Mouse (Mus musculus): ENCODE data around the gene Pkig. TPM values are rescaled to one million over a fixed set of nuclear protein-coding genes. Genes with fewer than 3 reads are reported as not detected.

Pkig gene
- polyA plus RNA-seq, 1 experiment from 2014 or later: 249 TPM

DNA sequence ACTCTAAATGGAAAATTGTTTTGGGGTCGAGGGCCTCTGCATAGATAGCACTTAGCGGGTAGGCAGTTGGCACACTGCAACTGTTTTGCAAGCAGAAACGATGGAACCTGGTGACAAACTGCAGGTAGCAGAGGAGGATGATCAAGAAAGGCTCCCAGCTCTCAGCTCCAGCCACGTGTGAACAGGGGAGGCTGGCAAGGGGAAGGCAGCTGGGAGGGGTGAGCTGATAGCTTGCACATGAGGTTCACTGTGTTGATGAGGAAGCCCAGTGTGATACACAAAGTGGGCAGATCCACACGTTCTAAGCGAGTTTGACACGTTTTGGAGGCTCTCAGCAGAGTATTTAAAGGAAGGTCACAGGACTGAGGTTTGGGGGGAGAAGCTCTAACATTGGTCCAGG is 54.3 kb downstream of the Pkig start:
- Histone ChIP-seq H3K4me3 (ENCODE audit: low read depth, low read length) (no peak overlapping the region), H3K36me3 (ENCODE audit: control insufficient read depth, insufficient read depth, low read length) (no peaks in the 10 kb centered on the region), H3K4me2 (no peak overlapping the region), H3K27me3 (ENCODE audit: control insufficient read depth, insufficient read depth, low read length) (no peaks in the 10 kb centered on the region), H3K9me3 (replicated peaks; ENCODE audit: control insufficient read depth, low read length) (no peaks in the 10 kb centered on the region), H3K27ac (ENCODE audit: low read depth, low read length) (peak overlapping the region; percentile 29; the same call in 1 of the 2 replicates), H3K9ac (ENCODE audit: low read depth, low read length) (no peak overlapping the region), H3K4me1 (ENCODE audit: control insufficient read depth, insufficient read depth, low read length) (peaks cover 53% of the 10 kb centered on the region)
- 48% methylated on average over 7 of the region's 7 CpGs for WGBS (ENCODE audit: insufficient replicate concordance)
- no peak for ATAC-seq (replicated peaks; ENCODE audit: insufficient number of reproducible peaks, low FRiP score, low TSS enrichment)

DNA sequence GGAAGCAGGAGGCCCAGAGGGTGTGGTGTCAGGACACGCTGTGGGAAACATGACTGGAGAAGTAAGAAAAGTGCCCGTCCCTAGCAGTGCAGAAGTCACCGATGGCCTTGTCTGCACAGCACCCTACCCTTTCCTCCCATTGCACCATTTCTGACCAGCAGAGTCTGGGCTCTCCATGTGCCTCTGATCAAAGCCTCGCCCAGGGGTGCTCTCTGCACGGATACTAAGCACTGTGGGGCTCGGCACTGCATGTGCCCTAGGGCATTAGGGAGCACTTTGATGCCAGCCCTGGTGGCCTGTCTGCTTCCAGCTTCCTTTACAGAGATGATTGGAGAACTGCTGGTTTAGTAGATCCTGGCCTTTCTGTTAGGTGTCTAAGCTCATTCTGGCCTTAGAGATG is 54.7 kb downstream of the Pkig start:
- no peak overlapping the region for H3K4me3 ChIP-seq (ENCODE audit: low read depth, low read length)
- no peak overlapping the region for H3K27ac ChIP-seq (ENCODE audit: low read depth, low read length)
- H3K9me3 ChIP-seq (replicated peaks; ENCODE audit: control insufficient read depth, low read length): no peaks in the 10 kb centered on the region
- no peak overlapping the region for H3K4me2 ChIP-seq
- H3K4me1 ChIP-seq (ENCODE audit: control insufficient read depth, insufficient read depth, low read length): peaks cover 53% of the 10 kb centered on the region
- ATAC-seq (replicated peaks; ENCODE audit: insufficient number of reproducible peaks, low FRiP score, low TSS enrichment): no peak
- H3K27me3 ChIP-seq (ENCODE audit: control insufficient read depth, insufficient read depth, low read length): no peaks in the 10 kb centered on the region
- no peak overlapping the region for H3K9ac ChIP-seq (ENCODE audit: low read depth, low read length)
- 87% methylated on average over 6 of the region's 6 CpGs for WGBS (ENCODE audit: insufficient replicate concordance)
- H3K36me3 ChIP-seq (ENCODE audit: control insufficient read depth, insufficient read depth, low read length): no peaks in the 10 kb centered on the region

DNA sequence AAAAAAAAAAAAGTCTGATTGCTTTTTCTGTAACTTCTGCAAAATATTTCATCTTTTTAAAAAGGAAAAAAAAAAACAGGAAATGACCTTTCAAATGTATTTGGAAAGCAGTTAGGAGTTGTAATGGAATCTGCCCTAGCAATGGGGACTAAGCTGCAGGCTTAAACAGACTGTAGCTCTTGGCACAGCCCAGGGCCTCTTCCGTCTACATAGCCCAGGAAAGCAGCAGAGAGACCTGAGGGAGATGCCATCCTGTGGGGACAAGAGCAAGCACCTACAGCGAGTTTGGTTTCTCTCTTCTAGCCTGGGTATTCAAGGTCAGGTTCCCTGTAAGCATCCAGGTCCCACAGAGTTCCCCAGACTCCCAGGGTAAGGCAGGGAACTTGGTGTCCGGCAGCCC is 55.2 kb downstream of the Pkig start:
- Histone ChIP-seq H3K9me3 (replicated peaks; ENCODE audit: control insufficient read depth, low read length) (no peaks in the 10 kb centered on the region), H3K9ac (ENCODE audit: low read depth, low read length) (no peak overlapping the region), H3K27me3 (ENCODE audit: control insufficient read depth, insufficient read depth, low read length) (no peaks in the 10 kb centered on the region), H3K4me3 (ENCODE audit: low read depth, low read length) (no peak overlapping the region), H3K27ac (ENCODE audit: low read depth, low read length) (no peak overlapping the region), H3K36me3 (ENCODE audit: control insufficient read depth, insufficient read depth, low read length) (no peaks in the 10 kb centered on the region), H3K4me1 (ENCODE audit: control insufficient read depth, insufficient read depth, low read length) (peaks cover 50% of the 10 kb centered on the region), H3K4me2 (no peak overlapping the region)
- ATAC-seq (replicated peaks; ENCODE audit: insufficient number of reproducible peaks, low FRiP score, low TSS enrichment): no peak
- 80% methylated on average over 3 of the region's 3 CpGs for WGBS (ENCODE audit: insufficient replicate concordance)

DNA sequence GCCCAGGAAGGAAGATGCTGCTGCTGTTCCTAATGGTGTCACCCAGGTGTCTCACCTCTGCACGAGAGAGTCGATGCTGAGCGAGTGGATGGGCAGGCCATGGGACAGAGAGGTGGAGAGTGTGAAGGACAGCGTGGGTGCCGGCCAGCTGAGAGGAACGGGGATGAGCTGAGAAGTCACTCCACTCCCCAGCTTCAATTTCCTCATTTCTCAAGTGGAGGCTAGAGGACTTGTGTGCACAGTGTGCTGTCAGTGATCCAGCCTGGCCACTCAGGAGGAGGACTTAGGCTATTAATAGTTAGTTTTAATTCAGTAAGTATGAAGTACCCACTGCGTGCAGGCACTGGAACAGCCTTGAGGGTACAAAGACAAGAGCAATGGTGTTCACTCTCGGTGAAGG is 58.3 kb downstream of the Pkig start:
- peaks cover 40% of the 10 kb centered on the region for H3K4me1 ChIP-seq (ENCODE audit: control insufficient read depth, insufficient read depth, low read length)
- H3K27me3 ChIP-seq (ENCODE audit: control insufficient read depth, insufficient read depth, low read length): no peaks in the 10 kb centered on the region
- H3K36me3 ChIP-seq (ENCODE audit: control insufficient read depth, insufficient read depth, low read length): peaks cover 3% of the 10 kb centered on the region; the same call in 1 of the 2 replicates
- no peak for ATAC-seq (replicated peaks; ENCODE audit: insufficient number of reproducible peaks, low FRiP score, low TSS enrichment)
- no peaks in the 10 kb centered on the region for H3K9me3 ChIP-seq (replicated peaks; ENCODE audit: control insufficient read depth, low read length)
- H3K4me2 ChIP-seq: peak overlapping the region; percentile 22
- H3K27ac ChIP-seq (ENCODE audit: low read depth, low read length): peak overlapping the region; percentile 84
- no peak overlapping the region for H3K4me3 ChIP-seq (ENCODE audit: low read depth, low read length)
- peak overlapping the region; percentile 47; the same call in 1 of the 2 replicates for H3K9ac ChIP-seq (ENCODE audit: low read depth, low read length)
- WGBS (ENCODE audit: insufficient replicate concordance): 43% methylated on average over 8 of the region's 8 CpGs

DNA sequence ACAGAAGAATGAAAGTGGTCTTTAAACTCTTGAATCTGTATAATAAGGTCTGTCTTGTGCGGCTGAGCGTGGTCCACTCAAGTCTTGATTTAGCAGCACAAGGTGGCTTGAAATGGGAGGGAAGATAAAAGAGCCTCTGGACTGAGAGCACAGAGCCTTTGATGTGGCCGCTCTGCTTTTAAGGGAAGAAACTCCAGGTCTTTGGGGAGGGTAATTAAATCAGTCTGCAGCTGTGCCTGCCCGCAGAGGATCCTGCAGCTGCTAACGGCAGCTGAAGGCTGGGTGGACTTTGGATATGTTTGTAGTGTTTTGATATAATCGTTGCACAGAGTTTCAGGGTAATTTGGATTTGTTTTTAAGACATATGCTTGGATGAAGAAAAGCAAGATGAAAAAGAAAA is 58.7 kb downstream of the Pkig start:
- H3K9ac ChIP-seq (ENCODE audit: low read depth, low read length): peak overlapping the region; percentile 47; the same call in 1 of the 2 replicates
- peak overlapping the region; percentile 84 for H3K27ac ChIP-seq (ENCODE audit: low read depth, low read length)
- H3K4me3 ChIP-seq (ENCODE audit: low read depth, low read length): no peak overlapping the region
- H3K9me3 ChIP-seq (replicated peaks; ENCODE audit: control insufficient read depth, low read length): no peaks in the 10 kb centered on the region
- WGBS (ENCODE audit: insufficient replicate concordance): 23% methylated on average over 6 of the region's 6 CpGs
- peaks cover 37% of the 10 kb centered on the region for H3K4me1 ChIP-seq (ENCODE audit: control insufficient read depth, insufficient read depth, low read length)
- H3K36me3 ChIP-seq (ENCODE audit: control insufficient read depth, insufficient read depth, low read length): peaks cover 3% of the 10 kb centered on the region; the same call in 1 of the 2 replicates
- H3K4me2 ChIP-seq: peak overlapping the region; percentile 22
- H3K27me3 ChIP-seq (ENCODE audit: control insufficient read depth, insufficient read depth, low read length): no peaks in the 10 kb centered on the region
- no peak for ATAC-seq (replicated peaks; ENCODE audit: insufficient number of reproducible peaks, low FRiP score, low TSS enrichment)

DNA sequence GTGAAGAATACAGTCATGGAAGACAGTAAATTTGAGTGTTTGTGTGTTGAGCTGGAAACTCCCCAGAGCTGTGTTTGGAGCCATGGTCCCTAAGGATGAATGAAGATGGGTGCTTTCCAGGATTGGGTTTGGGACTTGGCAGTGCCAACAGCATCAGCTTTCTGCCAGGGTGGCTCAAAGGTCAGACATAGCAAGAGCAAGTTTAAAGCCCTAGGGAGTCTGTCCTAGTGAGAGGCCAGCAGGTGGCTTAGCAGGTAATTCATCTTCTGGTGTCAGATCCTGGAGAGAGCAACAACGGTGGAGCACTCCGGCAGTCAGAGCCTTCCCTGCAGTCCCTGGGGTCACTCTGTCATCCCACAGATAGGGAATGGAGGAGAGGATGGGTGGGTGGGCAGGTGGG is 60.3 kb downstream of the Pkig start:
- Histone ChIP-seq H3K9ac (ENCODE audit: low read depth, low read length) (no peak overlapping the region), H3K27ac (ENCODE audit: low read depth, low read length) (peak overlapping the region; percentile 13), H3K4me1 (ENCODE audit: control insufficient read depth, insufficient read depth, low read length) (peaks cover 26% of the 10 kb centered on the region), H3K4me2 (no peak overlapping the region), H3K4me3 (ENCODE audit: low read depth, low read length) (no peak overlapping the region), H3K9me3 (replicated peaks; ENCODE audit: control insufficient read depth, low read length) (no peaks in the 10 kb centered on the region), H3K27me3 (ENCODE audit: control insufficient read depth, insufficient read depth, low read length) (no peaks in the 10 kb centered on the region), H3K36me3 (ENCODE audit: control insufficient read depth, insufficient read depth, low read length) (peaks cover 3% of the 10 kb centered on the region; the same call in 1 of the 2 replicates)
- ATAC-seq (replicated peaks; ENCODE audit: insufficient number of reproducible peaks, low FRiP score, low TSS enrichment): no peak
- 41% methylated on average over 2 of the region's 2 CpGs for WGBS (ENCODE audit: insufficient replicate concordance)

DNA sequence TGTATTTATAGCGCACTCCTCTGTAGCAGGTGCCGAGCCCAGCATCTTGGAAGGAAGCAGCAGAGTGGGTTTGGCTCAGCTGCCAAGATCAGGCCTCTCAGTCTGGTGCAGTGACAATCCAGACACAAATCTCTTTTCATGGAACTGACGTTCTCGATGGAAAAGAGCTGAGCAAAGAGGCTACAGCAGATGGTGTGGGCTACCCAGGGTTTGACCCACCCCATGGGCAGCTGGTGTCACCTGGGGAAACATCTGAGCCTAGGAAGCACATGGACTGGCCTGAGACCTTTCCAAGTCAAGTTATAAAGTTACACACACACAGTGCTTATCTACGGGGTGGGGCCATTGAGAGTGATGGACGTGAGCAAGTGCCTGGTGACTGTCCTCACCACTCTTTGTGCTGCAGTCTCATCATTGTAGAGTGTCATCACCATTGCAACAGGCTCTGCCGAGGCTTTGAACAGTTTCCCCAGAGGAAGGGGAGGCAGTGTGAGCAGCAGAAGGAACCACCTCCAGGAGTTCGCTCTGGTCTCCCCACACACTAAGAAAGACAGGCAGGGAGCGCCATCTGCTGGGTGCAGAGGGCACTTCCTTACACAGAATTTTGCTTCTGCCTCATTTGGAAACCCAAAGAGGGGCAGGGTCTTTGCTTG is 60.9 kb downstream of the Pkig start:
- Histone ChIP-seq H3K9me3 (replicated peaks; ENCODE audit: control insufficient read depth, low read length) (no peaks in the 10 kb centered on the region), H3K4me1 (ENCODE audit: control insufficient read depth, insufficient read depth, low read length) (peaks cover 26% of the 10 kb centered on the region), H3K4me3 (ENCODE audit: low read depth, low read length) (no peak overlapping the region), H3K4me2 (no peak overlapping the region), H3K27ac (ENCODE audit: low read depth, low read length) (peak overlapping the region; percentile 13), H3K36me3 (ENCODE audit: control insufficient read depth, insufficient read depth, low read length) (peaks cover 3% of the 10 kb centered on the region; the same call in 1 of the 2 replicates), H3K9ac (ENCODE audit: low read depth, low read length) (0 out of 2 replicates have a peak overlapping the region, but pooled peaks have one; percentile 28), H3K27me3 (ENCODE audit: control insufficient read depth, insufficient read depth, low read length) (no peaks in the 10 kb centered on the region)
- ATAC-seq (replicated peaks; ENCODE audit: insufficient number of reproducible peaks, low FRiP score, low TSS enrichment): peak; percentile 57
- 28% methylated on average over 9 of the region's 9 CpGs for WGBS (ENCODE audit: insufficient replicate concordance)

DNA sequence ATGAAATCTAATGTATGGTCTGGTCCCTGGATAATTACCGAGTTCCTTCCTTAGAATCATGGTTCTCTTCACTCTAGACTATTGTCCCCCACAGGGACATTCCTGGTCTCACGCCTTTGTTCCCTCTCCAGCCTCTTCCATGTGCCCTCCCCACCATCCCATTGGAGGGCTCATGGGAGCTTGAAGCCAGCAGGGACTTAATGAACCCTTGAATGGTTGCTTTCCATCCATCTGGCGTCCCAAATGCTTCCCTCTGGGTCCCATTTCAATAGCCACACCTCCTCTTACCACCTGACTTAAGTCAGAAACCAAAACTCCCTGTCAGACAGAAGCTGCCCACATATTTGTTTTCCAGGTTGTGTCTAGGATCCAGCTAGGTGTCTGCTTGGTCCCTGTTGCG is 61.4 kb downstream of the Pkig start:
- Histone ChIP-seq H3K36me3 (ENCODE audit: control insufficient read depth, insufficient read depth, low read length) (peaks cover 3% of the 10 kb centered on the region; the same call in 1 of the 2 replicates), H3K27ac (ENCODE audit: low read depth, low read length) (no peak overlapping the region), H3K27me3 (ENCODE audit: control insufficient read depth, insufficient read depth, low read length) (no peaks in the 10 kb centered on the region), H3K4me2 (no peak overlapping the region), H3K4me3 (ENCODE audit: low read depth, low read length) (no peak overlapping the region), H3K9me3 (replicated peaks; ENCODE audit: control insufficient read depth, low read length) (no peaks in the 10 kb centered on the region), H3K9ac (ENCODE audit: low read depth, low read length) (no peak overlapping the region), H3K4me1 (ENCODE audit: control insufficient read depth, insufficient read depth, low read length) (peaks cover 26% of the 10 kb centered on the region)
- 44% methylated on average over 4 of the region's 4 CpGs for WGBS (ENCODE audit: insufficient replicate concordance)
- ATAC-seq (replicated peaks; ENCODE audit: insufficient number of reproducible peaks, low FRiP score, low TSS enrichment): no peak

DNA sequence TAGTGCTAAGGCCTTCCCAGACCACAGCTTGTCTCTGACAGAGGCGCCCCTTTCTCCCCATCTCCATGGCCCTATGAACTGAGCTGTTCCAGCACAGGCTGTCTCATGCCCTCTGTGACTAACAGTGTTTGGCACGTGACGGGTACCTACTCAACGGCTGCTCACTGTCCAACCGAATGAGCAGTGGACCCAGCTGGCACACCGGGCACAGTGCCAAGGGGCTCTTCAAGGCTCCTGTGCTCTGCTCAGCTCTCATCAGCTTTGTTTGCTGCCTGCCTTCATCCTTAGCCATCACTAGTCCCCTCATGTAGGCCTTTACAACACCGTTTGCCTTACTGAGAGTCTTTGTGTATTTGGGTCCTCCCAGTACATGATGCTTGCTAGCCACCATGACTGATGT is 64.4 kb downstream of the Pkig start:
- Histone ChIP-seq H3K9me3 (replicated peaks; ENCODE audit: control insufficient read depth, low read length) (no peaks in the 10 kb centered on the region), H3K9ac (ENCODE audit: low read depth, low read length) (no peak overlapping the region), H3K36me3 (ENCODE audit: control insufficient read depth, insufficient read depth, low read length) (peaks cover 3% of the 10 kb centered on the region; the same call in 1 of the 2 replicates), H3K4me2 (no peak overlapping the region), H3K27me3 (ENCODE audit: control insufficient read depth, insufficient read depth, low read length) (no peaks in the 10 kb centered on the region), H3K4me3 (ENCODE audit: low read depth, low read length) (no peak overlapping the region), H3K27ac (ENCODE audit: low read depth, low read length) (no peak overlapping the region), H3K4me1 (ENCODE audit: control insufficient read depth, insufficient read depth, low read length) (peaks cover 7% of the 10 kb centered on the region)
- no peak for ATAC-seq (replicated peaks; ENCODE audit: insufficient number of reproducible peaks, low FRiP score, low TSS enrichment)
- WGBS (ENCODE audit: insufficient replicate concordance): 86% methylated on average over 7 of the region's 7 CpGs

Data from heart, embryonic 11.5 days (tissue).